Mouse (Mus musculus) liver, adult 2 months (tissue): ENCODE results near the gene Plcb1.

Source experiments
- CTCF ChIP-seq: fragments of 200-500 bp; IDR thresholded peaks from 2 replicates; pipeline ENCODE4 v1.5.1; 2011; ENCODE audit warnings: low read depth, low read length, control low read depth
- POLR2A ChIP-seq: fragments of 200-500 bp; IDR thresholded peaks from 2 replicates; pipeline ENCODE4 v1.6.1; 2011; ENCODE audit warnings: low read length, control low read depth; ENCODE audit not compliant: insufficient read depth; ENCODE audit errors: extremely low read depth

DNA sequence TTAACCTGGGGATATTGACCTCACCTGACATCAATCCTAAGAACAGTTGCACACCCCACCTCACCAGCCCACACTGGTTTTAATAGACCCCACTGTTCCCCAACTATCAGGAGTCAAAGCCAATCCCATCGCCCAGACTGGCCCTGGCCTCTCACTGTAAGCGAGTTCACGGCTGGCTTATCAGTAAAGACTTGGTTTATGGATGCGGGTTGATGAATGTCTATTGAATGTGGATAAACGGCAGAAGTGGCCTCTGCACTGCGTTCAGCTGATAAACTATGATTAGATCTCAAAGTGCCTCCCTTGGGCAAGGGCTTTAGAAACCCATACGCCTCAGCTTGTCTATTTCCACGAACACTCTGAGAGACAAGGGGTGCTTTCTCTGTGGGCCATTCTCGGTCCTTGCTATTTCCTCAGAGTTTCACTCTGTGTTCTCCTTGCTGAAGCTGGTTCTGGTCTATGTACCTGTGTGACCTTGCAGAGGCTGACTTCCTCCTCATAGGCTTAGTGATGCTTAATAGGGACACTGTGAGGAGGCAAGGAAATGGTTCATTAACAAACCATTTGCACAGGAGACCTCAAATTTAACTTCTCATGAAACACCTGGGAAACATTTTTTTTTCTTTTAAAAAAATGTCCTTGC lies 203.9 kb downstream of the Plcb1 start:
- no peak for TF ChIP-seq CTCF
- TF ChIP-seq POLR2A: no peak
